Mouse (Mus musculus): ENCODE results near the gene 9530077C05Rik. TPM values are rescaled to one million over a fixed set of nuclear protein-coding genes. Genes with fewer than 3 reads are reported as not detected.

9530077C05Rik gene
- 0.76 TPM for polyA plus RNA-seq (2014; fragmentation: Illumina TruSeq; extraction: RNeasy Lipid Tissue Mini Kit (QIAGEN cat#74804); ENCODE audit: low read depth, low replicate concordance)

DNA sequence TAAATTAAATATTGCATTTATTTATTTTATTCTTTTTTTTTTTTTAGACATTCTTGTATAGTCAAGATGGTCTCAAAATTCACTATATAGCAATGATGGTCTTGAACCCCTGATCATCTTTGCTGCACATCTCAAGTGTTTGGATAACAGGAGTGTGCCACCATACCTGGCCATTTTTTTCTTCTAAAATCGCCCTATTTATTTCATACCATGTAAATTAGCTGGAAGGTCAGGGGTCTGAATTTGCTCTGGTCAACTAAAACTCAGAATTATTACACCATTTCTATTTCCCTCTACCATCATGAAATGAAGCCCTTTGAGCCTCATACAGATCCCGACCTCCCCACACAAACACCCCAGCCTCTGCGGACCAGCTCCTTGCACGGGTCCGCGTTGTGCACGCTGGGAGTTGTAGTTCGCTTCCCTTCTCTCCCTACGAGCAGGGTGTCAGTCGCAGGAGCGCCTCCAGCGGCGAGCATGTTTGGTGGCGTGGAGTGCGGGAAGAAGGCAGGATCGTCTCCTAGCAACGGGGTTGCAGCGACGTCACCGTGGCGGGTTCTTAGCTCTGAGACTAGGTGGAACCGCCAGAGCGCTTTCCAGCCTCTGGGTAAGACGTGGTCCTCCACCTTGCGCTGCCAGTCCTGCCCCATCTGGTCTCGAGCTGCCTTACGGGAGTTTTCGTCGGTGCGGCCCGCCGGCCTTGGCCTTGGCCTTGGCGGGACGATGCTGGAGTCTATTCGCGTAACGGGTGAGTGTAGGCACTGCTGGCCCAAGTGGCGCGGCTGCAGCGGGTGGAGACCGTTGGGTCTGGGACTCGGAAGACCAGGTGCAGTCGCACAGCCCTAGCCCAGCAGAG is at the start of gene 9530077C05Rik:
Gene 9530077C05Rik (plus strand): TSS at position 512 of the 856 bp plus-strand sequence.

DNA sequence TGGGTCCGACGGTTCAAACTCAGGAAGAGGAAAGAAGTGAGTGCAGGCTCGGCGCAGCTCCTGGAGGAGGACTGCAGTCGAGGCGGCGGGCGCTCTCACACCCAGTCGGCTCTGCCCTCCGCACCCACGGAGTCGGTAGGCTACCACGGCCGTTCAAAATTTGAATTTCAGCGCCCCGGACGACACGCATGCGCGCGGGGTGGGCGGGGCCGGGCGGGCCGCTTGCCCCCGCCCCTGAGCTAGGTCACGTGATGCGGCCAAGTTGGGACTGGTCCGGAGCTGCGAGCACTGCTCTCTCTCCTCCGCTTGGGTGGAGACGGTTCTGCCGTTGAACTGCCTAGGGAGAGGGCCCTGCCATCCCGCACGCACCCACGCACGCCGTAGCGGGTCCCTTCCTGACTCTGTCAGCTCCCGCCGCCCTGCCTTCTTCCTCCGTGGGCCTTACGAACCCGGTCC is 22.3 kb upstream of the 9530077C05Rik start, which contains the start of gene Anln:
Gene Anln (minus strand): TSS at position 168 of the 456 bp plus-strand sequence.

GRCm38 (mm10) chr9:22453990-22454389 is 42.7 kb downstream of the 9530077C05Rik start, which contains the start of gene Gm17545:
TSS of gene Gm17545 (plus strand) at chr9:22454290.

DNA sequence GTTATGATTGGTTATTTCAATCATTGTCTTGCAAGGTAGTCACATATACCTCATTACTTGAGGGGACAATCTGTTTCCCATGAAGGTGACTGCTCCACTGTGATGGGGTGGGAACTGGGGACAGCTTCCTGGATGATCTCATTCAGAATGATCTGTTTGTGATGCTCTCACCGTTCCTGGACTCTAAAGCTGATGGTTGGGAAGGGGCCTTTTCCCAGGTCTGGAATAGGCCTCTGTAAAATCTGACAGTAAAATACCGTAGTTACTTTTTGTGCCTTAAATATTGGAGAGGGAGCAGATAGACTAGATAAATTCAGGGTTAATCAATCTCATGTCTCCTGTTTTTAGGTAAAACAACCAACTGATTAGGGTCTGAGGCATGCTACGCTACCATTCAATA is 58.3 kb downstream of the 9530077C05Rik start, which contains the start of gene Rp9:
Gene Rp9 (minus strand): TSS at position 101 of the 400 bp plus-strand sequence.

DNA sequence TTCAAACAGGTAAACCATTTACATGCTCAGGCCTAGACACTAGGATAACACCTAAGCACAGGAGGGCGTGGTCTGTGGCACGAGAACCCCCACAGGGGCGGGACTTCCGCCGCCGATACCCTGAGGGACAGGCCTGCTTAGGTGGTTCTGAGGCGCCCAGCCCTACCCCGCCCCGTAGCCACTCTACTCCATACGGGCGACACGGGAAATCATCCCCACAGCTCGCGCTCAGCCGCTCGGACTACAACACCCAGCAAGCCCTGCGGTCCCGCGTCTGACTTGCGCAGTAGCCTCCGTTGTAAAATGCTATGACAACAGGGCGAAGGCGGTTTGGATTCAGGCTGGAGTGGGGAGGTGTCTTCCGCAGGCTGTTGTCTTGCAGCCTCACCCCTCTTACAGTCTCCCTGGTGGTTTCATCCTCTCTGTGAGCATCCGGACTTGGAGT is 64.1 kb downstream of the 9530077C05Rik start, which contains the start of gene Bbs9:
Gene Bbs9 (plus strand): TSS at position 292 of the 445 bp plus-strand sequence.

Other genes with a start within 250 kb of the 9530077C05Rik start
- gene Zfp872, start 223.4 kb upstream of the 9530077C05Rik start, polyA plus RNA-seq (2014; fragmentation: Illumina TruSeq; extraction: RNeasy Lipid Tissue Mini Kit (QIAGEN cat#74804); ENCODE audit: low read depth, low replicate concordance): 0.13 TPM
- 81.4 TPM for gene Zfp809, start 185.8 kb upstream of the 9530077C05Rik start, polyA plus RNA-seq (2014; fragmentation: Illumina TruSeq; extraction: RNeasy Lipid Tissue Mini Kit (QIAGEN cat#74804); ENCODE audit: low read depth, low replicate concordance)
- gene Zfp599, start 151.6 kb upstream of the 9530077C05Rik start, polyA plus RNA-seq (2014; fragmentation: Illumina TruSeq; extraction: RNeasy Lipid Tissue Mini Kit (QIAGEN cat#74804); ENCODE audit: low read depth, low replicate concordance): 8.6 TPM
- 24.0 TPM for gene Zfp810, start 103.9 kb upstream of the 9530077C05Rik start, polyA plus RNA-seq (2014; fragmentation: Illumina TruSeq; extraction: RNeasy Lipid Tissue Mini Kit (QIAGEN cat#74804); ENCODE audit: low read depth, low replicate concordance)
- gene Anln, start 22.3 kb upstream of the 9530077C05Rik start, polyA plus RNA-seq (2014; fragmentation: Illumina TruSeq; extraction: RNeasy Lipid Tissue Mini Kit (QIAGEN cat#74804); ENCODE audit: low read depth, low replicate concordance): 17.8 TPM
- gene Gm17545, start 42.8 kb downstream of the 9530077C05Rik start, polyA plus RNA-seq (2014; fragmentation: Illumina TruSeq; extraction: RNeasy Lipid Tissue Mini Kit (QIAGEN cat#74804); ENCODE audit: low read depth, low replicate concordance): not detected
- 32.0 TPM for gene Rp9, start 58.2 kb downstream of the 9530077C05Rik start, polyA plus RNA-seq (2014; fragmentation: Illumina TruSeq; extraction: RNeasy Lipid Tissue Mini Kit (QIAGEN cat#74804); ENCODE audit: low read depth, low replicate concordance)
- gene Bbs9, start 64.2 kb downstream of the 9530077C05Rik start, polyA plus RNA-seq (2014; fragmentation: Illumina TruSeq; extraction: RNeasy Lipid Tissue Mini Kit (QIAGEN cat#74804); ENCODE audit: low read depth, low replicate concordance): 11.1 TPM

All from sigmoid colon, adult 10 weeks (tissue).